Mouse (Mus musculus): ENCODE results near the gene Cdc14a.

DNA sequence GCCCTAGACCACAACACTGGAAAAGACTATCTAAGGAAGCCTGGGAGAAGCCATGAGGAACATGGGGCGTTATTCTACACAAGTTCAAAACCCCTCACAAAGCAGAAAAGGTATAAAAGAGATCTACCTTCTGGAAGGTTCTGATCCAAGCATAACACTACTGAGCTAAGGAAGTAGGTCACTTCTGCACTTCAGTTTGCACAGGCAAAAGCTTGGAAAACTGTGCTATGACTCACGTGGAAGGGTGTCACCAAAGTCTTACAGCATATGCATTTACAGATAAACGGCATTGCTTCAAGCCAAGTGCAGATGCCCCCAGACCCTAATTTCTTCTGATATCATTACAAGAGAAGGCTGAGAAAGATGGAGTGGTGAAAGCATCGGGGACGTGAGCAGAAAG lies 104.1 kb downstream of the Cdc14a start:
- TF ChIP-seq CTCF (IDR thresholded peaks at IDR 0.05; ENCODE audit: low read depth, low read length) (no peak), TAL1 (conservative IDR thresholded peaks at IDR 0.05; ENCODE audit: low read depth, low read length) (no peak), POLR2AphosphoS5 (IDR thresholded peaks at IDR 0.05; ENCODE audit: insufficient replicate concordance, low read depth, low read length) (no peak), GATA1 (IDR thresholded peaks at IDR 0.05; ENCODE audit: borderline replicate concordance, low read length) (no peak)

Data from G1E (cell line).